7 mouse cellular contexts compared by ENCODE assay signal in the genomic region with DNA sequence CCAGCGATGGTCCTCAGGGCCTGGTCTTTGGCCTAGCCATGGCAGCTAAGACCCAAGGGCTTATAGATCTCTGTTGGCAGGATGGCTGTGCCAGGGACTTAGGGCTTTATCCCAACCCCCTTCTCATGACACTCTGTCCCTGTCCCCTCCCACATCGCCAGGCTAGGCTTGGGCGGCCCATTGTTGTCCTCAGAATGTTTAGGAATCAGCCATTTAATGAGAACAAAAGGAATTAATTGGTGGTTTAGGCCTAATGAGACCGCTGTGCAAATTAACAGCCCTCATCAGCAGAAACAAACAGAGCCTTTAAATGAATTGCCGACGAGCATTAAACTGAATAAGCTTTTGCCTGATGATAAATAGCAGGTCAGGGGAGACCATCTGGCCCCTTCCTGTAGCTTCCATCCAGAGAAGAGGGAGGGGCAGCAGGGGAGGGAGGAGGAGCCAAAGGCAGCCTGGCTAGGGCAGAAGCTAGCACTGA.
A peak's percentile ranks its signal among the peaks of the same experiment; 100 is the strongest.
DNase-seq lines count a peak whose midpoint lies in the region.

No protein-coding gene starts in this region.

- DNase-seq in ZHBTc4 (ENCODE audit: low read depth, low spot score): peak; percentile 64
- peak; percentile 56 for DNase-seq in embryo, embryonic 9.5 days (ENCODE audit: extremely low spot score)
- DNase-seq in kidney, adult 9 months: peak; percentile 28
- peak; percentile 61 for DNase-seq in neural tube, embryonic 10.5 days (ENCODE audit: extremely low spot score, low spot score)
- no peak for DNase-seq in natural killer cell, adult 2 months (ENCODE audit: low spot score in 2 of 2)
- no peak for DNase-seq in cerebellum, postnatal 36 days
- DNase-seq in cerebellum, adult 9-11 months: no peak

Comparison
In these comparisons a context has a peak if more than half of its experiments do, and no peak if none do; other contexts are left out.
1. DNase-seq: peak in ZHBTc4 (single experiment), embryo, embryonic 9.5 days (single experiment), kidney, adult 9 months (single experiment) and neural tube, embryonic 10.5 days (single experiment); none in natural killer cell, adult 2 months (0 of 2), cerebellum, postnatal 36 days (0 of 2) and cerebellum, adult 9-11 months (single experiment).